Mouse (Mus musculus) forebrain, embryonic 12.5 days (tissue): ENCODE results near the gene C1qtnf3. TPM values are rescaled to one million over a fixed set of nuclear protein-coding genes. Genes with fewer than 3 reads are reported as not detected.
"Not testable (repeated sequence)": the region's sequence is repeated elsewhere in the genome, so short reads cannot be mapped to it uniquely, and the experiment has no call there.

Experiments
- ATAC-seq: fragments of 200-750 bp; cut with Nextera tagmentation; 2 replicates; pipeline ENCODE4 v1.8.0; 2017; ENCODE audit warnings: moderate TSS enrichment; ENCODE audit not compliant: low FRiP score
- H3K27ac ChIP-seq: fragments of 300-500 bp; sonication (generic); 2 replicates; pipeline ENCODE4 v1.5.1; 2016; ENCODE audit warnings: mild to moderate bottlenecking
- H3K27me3 ChIP-seq: fragments of 300-500 bp; sonication (generic); 2 replicates; pipeline ENCODE4 v1.6.1; 2016; ENCODE audit warnings: mild to moderate bottlenecking
- H3K36me3 ChIP-seq: fragments of 300-500 bp; sonication (generic); replicated peaks from 2 replicates; pipeline ENCODE4 v1.6.1; 2016; ENCODE audit warnings: mild to moderate bottlenecking
- H3K4me1 ChIP-seq: fragments of 300-500 bp; sonication (generic); 2 replicates; pipeline ENCODE4 v1.6.1; 2016
- H3K4me2 ChIP-seq: fragments of 300-500 bp; sonication (generic); 2 replicates; pipeline ENCODE4 v1.6.1; 2016; ENCODE audit warnings: mild to moderate bottlenecking, moderate library complexity
- H3K4me3 ChIP-seq: fragments of 300-500 bp; sonication (generic); replicated peaks from 2 replicates; pipeline ENCODE4 v1.5.1; 2016; ENCODE audit warnings: mild to moderate bottlenecking
- H3K9ac ChIP-seq: fragments of 300-500 bp; sonication (generic); 2 replicates; pipeline ENCODE4 v1.6.1; 2016; ENCODE audit warnings: mild to moderate bottlenecking
- H3K9me3 ChIP-seq: fragments of 300-500 bp; sonication (generic); 2 replicates; pipeline ENCODE4 v1.6.1; 2016
- WGBS: fragments of 180-500 bp; shearing (Covaris S2); methylation state at CpG from one replicate; pipeline ENCODE4 v1.1.7; 2016; 5-methylcytosine and 5-hydroxymethylcytosine counted together
- polyA plus RNA-seq: library from polyadenylated mRNA; unstranded; fragments of >200 nt; fragmentation: Nextera tagmentation; extraction: Ambion mirVana; gene quantifications from 2 replicates; pipeline ENCODE4 v1.2.1, GENCODE M21; 2016

The C1qtnf3 gene
- polyA plus RNA-seq, 1 experiment from 2014 or later: 1.6 TPM

DNA sequence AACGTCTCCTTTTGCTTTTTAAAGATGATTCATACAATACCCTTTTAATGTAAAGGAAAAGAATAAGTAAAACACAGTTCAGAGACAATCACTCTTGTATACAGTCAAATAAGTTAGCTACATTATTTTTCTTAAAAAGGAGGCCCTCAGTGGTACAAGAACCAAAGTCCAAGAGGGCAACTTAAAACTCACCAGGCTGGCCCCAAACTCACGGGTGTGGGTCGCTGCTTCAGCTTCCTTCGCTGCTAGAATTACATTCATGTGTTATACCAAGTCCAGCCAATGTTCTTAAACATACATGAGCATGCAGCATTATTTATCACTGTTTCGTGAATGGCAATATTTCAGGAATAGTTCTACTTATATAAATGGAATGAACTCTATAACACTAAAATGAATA is 18.6 kb downstream of the C1qtnf3 start:
- no peak for ATAC-seq
- 90% methylated on average over 5 of the region's 5 CpGs for WGBS
- no peaks in the 10 kb centered on the region for H3K4me1 ChIP-seq

DNA sequence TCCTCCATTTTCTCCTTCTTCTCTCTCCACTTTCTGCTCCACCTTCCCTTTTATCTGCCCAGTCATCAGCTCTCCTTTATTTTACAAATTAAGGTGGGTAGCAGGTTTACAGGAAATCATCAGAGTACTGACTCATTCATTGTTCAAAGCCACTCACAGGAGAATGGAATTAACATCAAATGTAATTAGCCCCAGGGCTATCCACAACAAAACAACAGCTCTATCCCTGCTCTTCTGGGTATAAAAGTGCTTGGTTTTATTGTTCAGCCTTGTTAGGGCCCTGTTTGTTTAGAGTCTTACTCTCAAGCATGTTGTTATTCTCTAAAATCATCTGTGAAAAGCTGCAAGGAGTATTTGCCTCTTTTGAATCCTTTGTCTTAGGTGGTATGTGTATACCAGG is 25.0 kb downstream of the C1qtnf3 start:
- no peaks in the 10 kb centered on the region for H3K36me3 ChIP-seq
- no peak overlapping the region for H3K27ac ChIP-seq
- ATAC-seq: no peak
- no peaks in the 10 kb centered on the region for H3K27me3 ChIP-seq
- no peak overlapping the region for H3K4me3 ChIP-seq
- no peak overlapping the region for H3K4me2 ChIP-seq
- H3K4me1 ChIP-seq: peaks cover 7% of the 10 kb centered on the region
- no peaks in the 10 kb centered on the region for H3K9me3 ChIP-seq
- no peak overlapping the region for H3K9ac ChIP-seq

More for the DNA sequence above, 18.6 kb downstream of the C1qtnf3 start:
- H3K36me3 ChIP-seq: no peaks in the 10 kb centered on the region
- H3K4me3 ChIP-seq: no peak overlapping the region
- no peaks in the 10 kb centered on the region for H3K27me3 ChIP-seq
- H3K4me2 ChIP-seq: no peak overlapping the region
- no peak overlapping the region for H3K27ac ChIP-seq
- H3K9me3 ChIP-seq: no peaks in the 10 kb centered on the region
- H3K9ac ChIP-seq: no peak overlapping the region

DNA sequence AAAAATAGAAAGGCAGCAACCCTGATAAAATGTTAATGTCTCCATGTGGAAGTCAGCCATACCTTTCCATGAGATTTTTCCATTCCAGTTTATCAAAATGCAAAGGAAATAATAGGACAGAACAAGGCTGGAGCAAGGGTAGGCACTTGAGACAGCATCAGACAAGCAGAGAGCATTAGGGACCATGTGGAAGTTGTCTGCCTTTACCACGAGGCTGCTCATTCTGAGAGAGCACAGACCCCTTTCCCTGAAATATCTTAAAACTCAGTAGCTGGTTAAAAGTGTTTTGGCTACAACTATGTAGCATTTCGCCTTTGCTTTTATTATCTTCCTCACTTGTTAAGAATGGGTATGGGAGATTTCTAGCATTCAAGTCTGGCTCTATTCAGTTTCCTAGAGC is 28.6 kb downstream of the C1qtnf3 start:
- WGBS: 61% methylated on average over 2 of the region's 2 CpGs
- Histone ChIP-seq H3K4me2 (peak overlapping the region; percentile 63), H3K4me1 (peaks cover 10% of the 10 kb centered on the region), H3K27me3 (no peaks in the 10 kb centered on the region), H3K9me3 (no peaks in the 10 kb centered on the region), H3K27ac (no peak overlapping the region), H3K4me3 (peak overlapping the region; percentile 62; the same call in 1 of the 2 replicates), H3K9ac (peak overlapping the region; percentile 55; the same call in 1 of the 2 replicates), H3K36me3 (no peaks in the 10 kb centered on the region)
- ATAC-seq: no peak

DNA sequence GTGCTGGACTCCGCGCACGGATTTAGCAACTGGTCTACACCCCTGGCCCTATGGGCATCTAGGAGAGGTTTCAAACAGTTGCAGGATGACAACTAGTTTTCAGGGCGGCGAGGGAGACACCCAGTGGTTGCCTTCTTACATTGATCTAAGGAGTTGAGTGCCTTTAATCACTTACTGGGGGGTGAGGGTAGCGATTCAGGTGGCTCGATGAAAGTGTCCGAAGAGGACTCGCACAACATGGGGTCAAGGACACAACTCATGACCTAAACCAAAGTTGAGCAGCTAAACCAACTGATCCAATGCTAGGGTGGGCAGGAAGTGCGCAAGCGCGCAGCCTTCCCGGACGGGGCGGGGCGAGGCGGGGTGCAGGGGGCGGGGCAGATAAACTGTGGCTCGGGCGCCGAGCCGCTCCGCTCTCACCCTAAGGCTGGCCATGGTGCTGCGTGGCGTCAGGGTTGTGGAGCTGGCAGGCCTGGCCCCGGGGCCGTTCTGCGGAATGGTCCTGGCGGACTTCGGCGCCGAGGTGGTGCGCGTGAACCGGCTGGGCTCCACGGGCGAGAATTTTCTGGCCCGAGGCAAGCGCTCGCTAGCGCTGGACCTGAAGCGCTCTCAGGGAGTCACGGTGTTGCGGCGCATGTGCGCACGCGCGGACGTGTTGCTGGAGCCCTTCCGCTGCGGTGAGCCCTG is 29.4 kb downstream of the C1qtnf3 start, which contains the start of gene Amacr:
TSS of gene Amacr (plus strand) at position 380 of the 687 bp plus-strand sequence.
- Histone ChIP-seq H3K9me3 (no peaks in the 10 kb centered on the region), H3K4me2 (peak within 1 kb of the TSS; percentile 63), H3K27me3 (no peaks in the 10 kb centered on the region), H3K9ac (peak within 1 kb of the TSS; percentile 55), H3K4me3 (peak within 1 kb of the TSS; percentile 62), H3K36me3 (no peaks in the 10 kb centered on the region), H3K4me1 (peaks cover 10% of the 10 kb centered on the region), H3K27ac (peak within 1 kb of the TSS; percentile 67; the same call in 1 of the 2 replicates)
- under 1% methylated on average over 52 of the region's 52 CpGs for WGBS
- peak; percentile 99 for ATAC-seq

DNA sequence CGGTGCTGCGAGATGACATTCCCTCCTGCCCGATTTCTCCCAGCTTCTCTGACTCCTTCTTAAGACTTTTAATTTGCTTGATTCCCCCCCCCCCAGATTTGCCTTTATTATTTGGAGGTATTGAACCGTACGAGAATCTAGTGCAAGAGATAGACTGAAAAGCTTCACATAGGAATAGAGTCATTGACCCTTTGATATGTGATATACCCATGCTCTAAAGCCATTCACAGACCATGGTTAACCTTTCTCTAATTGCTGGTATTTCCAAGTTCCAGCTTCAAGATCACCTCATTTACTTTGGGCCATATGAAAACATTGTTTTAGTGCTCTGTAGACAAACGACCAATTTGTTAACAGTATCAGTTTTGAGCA is 29.9 kb downstream of the C1qtnf3 start:
- H3K27ac ChIP-seq: no peak overlapping the region
- WGBS: 7% methylated on average over 6 of the region's 6 CpGs

DNA sequence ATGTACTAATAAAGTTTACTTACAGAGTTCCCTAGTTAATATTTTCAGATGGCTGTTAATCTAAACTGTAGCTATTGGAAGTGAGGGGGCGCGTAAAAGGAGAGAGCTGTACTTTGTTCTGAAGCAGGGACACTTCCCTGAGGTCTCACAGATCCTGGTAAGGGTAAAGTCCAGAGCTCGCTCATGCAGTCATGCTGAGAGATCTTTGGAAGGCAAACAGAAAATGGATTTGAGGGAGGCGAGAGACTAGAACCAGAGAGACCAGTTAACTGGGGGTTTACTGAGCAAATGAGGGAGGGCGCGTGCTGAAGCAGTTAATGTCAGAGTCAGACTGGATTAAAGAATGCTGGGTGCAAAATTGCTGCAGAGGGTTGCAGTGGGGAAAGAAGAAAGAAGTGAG is 33.6 kb downstream of the C1qtnf3 start:
- 86% methylated on average over 6 of the region's 6 CpGs for WGBS
- H3K4me2 ChIP-seq: no peak overlapping the region
- no peak overlapping the region for H3K9ac ChIP-seq
- H3K9me3 ChIP-seq: no peaks in the 10 kb centered on the region
- H3K36me3 ChIP-seq: no peaks in the 10 kb centered on the region
- no peak overlapping the region for H3K27ac ChIP-seq
- peaks cover 10% of the 10 kb centered on the region for H3K4me1 ChIP-seq
- no peak overlapping the region for H3K4me3 ChIP-seq
- ATAC-seq: no peak
- no peaks in the 10 kb centered on the region for H3K27me3 ChIP-seq

More for the DNA sequence above, 29.9 kb downstream of the C1qtnf3 start:
- Histone ChIP-seq H3K9ac (peak overlapping the region; percentile 55), H3K36me3 (no peaks in the 10 kb centered on the region), H3K27me3 (no peaks in the 10 kb centered on the region), H3K9me3 (no peaks in the 10 kb centered on the region), H3K4me3 (peak overlapping the region; percentile 62), H3K4me1 (peaks cover 10% of the 10 kb centered on the region), H3K4me2 (peak overlapping the region; percentile 63)
- ATAC-seq: peak; percentile 21; the same call in 1 of the 2 replicates

DNA sequence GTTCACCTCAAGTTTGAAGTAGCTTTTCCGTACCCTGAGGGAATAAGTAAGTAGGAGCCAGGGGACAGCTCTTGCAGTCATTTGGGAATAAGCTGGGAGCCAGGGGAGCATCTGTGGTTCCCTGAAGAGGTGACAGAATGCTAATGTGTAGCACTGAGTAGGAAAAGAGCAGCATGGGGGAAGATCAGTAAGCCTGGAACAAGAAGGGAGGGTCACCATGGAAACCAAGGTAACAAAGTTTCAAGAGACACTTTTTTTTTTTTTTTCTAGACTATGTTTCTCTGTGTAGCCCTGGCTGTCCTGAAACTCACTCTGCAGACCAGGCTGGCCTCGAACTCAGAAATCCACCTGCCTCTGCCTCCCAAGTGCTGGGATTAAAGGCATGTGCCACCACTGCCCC is 34.3 kb downstream of the C1qtnf3 start:
- not testable (repeated sequence) for H3K27ac ChIP-seq, H3K4me3 ChIP-seq, H3K9me3 ChIP-seq, H3K4me1 ChIP-seq, ATAC-seq, H3K36me3 ChIP-seq, H3K9ac ChIP-seq, H3K27me3 ChIP-seq, H3K4me2 ChIP-seq
- WGBS: 74% methylated on average over 2 of the region's 2 CpGs

DNA sequence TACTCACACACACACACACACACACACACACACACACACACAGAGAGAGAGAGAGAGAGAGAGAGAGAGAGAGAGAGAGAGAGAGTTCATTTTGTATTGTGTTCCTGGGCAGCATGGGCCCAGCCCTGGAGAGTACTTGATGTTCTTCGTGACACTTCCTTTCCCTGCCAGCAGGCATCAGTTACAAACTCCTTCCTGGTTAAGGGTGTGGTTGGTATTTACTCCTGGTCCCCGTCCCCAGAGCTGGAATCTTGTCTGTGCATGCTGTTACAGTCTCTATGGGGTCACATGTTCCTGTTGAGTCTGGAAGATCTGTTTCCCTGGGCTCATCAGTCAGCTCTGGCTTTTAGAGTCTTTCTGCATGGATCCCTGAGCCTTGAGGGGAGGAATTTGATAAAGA is 38.3 kb downstream of the C1qtnf3 start:
- WGBS: 64% methylated on average over 2 of the region's 2 CpGs
- Histone ChIP-seq H3K4me1 (no peaks in the 10 kb centered on the region), H3K9ac (no peak overlapping the region), H3K9me3 (no peaks in the 10 kb centered on the region), H3K4me2 (no peak overlapping the region), H3K4me3 (no peak overlapping the region), H3K27me3 (no peaks in the 10 kb centered on the region), H3K27ac (no peak overlapping the region), H3K36me3 (no peaks in the 10 kb centered on the region)
- no peak for ATAC-seq

DNA sequence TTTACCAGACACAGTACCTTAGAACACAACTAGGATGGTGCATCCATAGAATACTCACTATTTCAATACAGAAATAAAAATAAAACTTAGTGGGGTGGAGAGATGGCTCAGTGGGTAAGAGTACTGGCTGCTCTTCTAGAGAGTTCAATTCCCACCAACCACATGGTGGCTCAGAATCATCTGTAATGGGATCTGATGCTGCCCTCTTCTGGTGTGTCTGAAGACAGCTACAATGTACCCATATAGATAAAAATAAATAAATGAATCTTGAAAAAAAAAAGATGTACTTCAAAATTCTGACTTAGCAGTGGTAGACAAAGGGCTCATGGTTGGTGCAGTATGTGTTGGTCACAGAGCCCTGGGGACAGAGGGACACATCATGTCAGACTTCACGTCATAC is 39.4 kb downstream of the C1qtnf3 start:
- H3K4me1 ChIP-seq: no peaks in the 10 kb centered on the region
- no peaks in the 10 kb centered on the region for H3K27me3 ChIP-seq
- 100% methylated on average over 1 of the region's 1 CpGs for WGBS
- H3K4me3 ChIP-seq: no peak overlapping the region
- no peaks in the 10 kb centered on the region for H3K36me3 ChIP-seq
- no peak for ATAC-seq
- H3K27ac ChIP-seq: no peak overlapping the region
- no peak overlapping the region for H3K9ac ChIP-seq
- no peaks in the 10 kb centered on the region for H3K9me3 ChIP-seq
- no peak overlapping the region for H3K4me2 ChIP-seq

DNA sequence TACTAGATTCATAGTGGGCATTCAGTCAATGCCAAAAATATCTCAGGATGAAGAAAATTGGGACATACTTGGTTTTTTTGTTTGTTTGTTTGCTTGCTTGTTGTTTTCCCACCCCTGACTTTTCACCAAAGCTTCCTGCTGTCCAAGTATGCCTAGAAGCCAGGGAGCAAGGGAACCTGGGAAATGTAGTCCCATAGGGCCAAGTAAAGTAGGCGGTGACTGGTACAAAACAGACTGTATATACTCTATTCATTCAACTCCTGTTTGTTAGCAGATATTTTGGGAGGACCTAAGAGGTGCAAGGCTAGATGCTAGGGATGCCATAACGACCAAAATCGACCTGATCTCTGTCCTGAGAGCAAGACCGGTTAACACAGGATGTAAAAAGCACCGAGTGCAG is 47.7 kb downstream of the C1qtnf3 start:
- 59% methylated on average over 5 of the region's 5 CpGs for WGBS
- H3K27ac ChIP-seq: no peak overlapping the region
- no peaks in the 10 kb centered on the region for H3K27me3 ChIP-seq
- no peak overlapping the region for H3K4me2 ChIP-seq
- H3K9me3 ChIP-seq: no peaks in the 10 kb centered on the region
- H3K36me3 ChIP-seq: no peaks in the 10 kb centered on the region
- no peaks in the 10 kb centered on the region for H3K4me1 ChIP-seq
- H3K9ac ChIP-seq: no peak overlapping the region
- no peak for ATAC-seq
- no peak overlapping the region for H3K4me3 ChIP-seq

DNA sequence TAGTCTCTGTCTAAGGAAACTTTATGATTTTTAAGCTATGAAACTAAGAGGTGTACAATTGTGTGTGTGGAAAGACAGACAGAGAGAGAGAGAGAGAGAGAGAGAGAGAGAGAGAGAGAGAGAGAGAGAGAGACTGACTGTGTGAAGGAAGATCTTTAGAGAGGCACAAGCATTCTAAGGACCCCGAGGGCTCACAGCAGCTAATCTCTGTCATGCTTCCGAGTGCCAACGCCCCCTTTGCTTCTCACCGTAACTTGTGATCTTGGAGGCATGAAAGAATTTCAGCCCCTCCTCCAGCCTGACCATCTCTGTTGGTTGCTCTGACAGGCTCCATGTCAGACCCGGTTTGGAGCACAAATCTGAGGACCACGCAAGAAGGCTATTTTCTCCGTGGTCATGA is 48.3 kb downstream of the C1qtnf3 start, which contains the start of gene Slc45a2:
TSS of gene Slc45a2 (plus strand) at position 301 of the 400 bp plus-strand sequence.
- H3K9ac ChIP-seq: no peak within 1 kb of the TSS
- H3K4me1 ChIP-seq: no peaks in the 10 kb centered on the region
- H3K36me3 ChIP-seq: no peaks in the 10 kb centered on the region
- no peak within 1 kb of the TSS for H3K4me3 ChIP-seq
- no peak within 1 kb of the TSS for H3K27ac ChIP-seq
- ATAC-seq: no peak
- H3K9me3 ChIP-seq: no peaks in the 10 kb centered on the region
- H3K27me3 ChIP-seq: no peaks in the 10 kb centered on the region
- 60% methylated on average over 7 of the region's 7 CpGs for WGBS
- no peak within 1 kb of the TSS for H3K4me2 ChIP-seq

DNA sequence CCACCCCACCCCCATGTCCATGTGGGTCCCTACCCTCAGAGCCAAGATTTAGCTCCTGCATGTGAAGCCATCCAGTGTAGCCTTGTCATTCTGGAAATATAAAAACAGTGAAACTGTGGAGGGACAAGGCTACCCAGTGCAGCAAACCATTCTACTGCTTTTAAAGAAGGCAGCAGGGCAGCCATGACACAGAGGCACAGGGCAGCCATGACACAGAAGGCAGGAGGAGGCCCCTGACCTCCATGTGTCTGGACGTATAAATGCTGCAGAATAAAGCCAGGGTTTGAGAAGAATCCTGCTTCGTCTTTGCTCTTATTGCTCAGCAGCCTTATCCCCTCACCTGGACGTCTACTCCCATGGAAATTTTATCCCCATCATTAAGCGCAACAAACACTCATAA is 51.7 kb downstream of the C1qtnf3 start:
- no peaks in the 10 kb centered on the region for H3K27me3 ChIP-seq
- H3K36me3 ChIP-seq: no peaks in the 10 kb centered on the region
- H3K4me2 ChIP-seq: no peak overlapping the region
- H3K9me3 ChIP-seq: no peaks in the 10 kb centered on the region
- H3K4me3 ChIP-seq: no peak overlapping the region
- 93% methylated on average over 4 of the region's 4 CpGs for WGBS
- ATAC-seq: no peak
- no peak overlapping the region for H3K9ac ChIP-seq
- no peak overlapping the region for H3K27ac ChIP-seq
- H3K4me1 ChIP-seq: no peaks in the 10 kb centered on the region

DNA sequence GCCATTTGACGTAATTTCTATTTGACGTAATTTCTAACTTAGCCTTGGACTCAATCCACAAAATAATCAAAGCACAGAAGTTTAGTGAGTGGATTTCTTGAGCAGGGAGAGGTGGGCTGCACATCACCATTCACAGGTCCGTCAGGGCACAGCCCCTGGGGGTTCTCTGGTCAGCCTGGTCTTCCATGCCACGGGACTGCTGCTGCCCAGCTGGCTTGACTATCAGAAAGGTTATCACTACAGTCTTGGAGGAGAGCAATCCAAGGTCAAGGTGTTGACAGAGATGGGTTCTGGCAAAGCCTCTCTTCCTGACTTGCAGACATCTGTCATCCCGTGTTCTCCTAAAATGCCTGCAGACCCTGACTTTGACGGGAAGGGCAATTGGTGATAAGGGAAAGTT is 52.5 kb downstream of the C1qtnf3 start:
- no peaks in the 10 kb centered on the region for H3K27me3 ChIP-seq
- H3K4me1 ChIP-seq: no peaks in the 10 kb centered on the region
- H3K4me2 ChIP-seq: no peak overlapping the region
- WGBS: 87% methylated on average over 6 of the region's 6 CpGs
- ATAC-seq: no peak
- no peak overlapping the region for H3K27ac ChIP-seq
- no peak overlapping the region for H3K4me3 ChIP-seq
- H3K9me3 ChIP-seq: no peaks in the 10 kb centered on the region
- H3K9ac ChIP-seq: no peak overlapping the region
- no peaks in the 10 kb centered on the region for H3K36me3 ChIP-seq
